Mouse (Mus musculus) heart, embryonic 12.5 days (tissue): Measurements from ENCODE around the gene Uvssa. TPM values are rescaled to one million over a fixed set of nuclear protein-coding genes. Genes with fewer than 3 reads are reported as not detected.

Experiments
- ATAC-seq: fragments of 200-750 bp; cut with Nextera tagmentation; 2 replicates; pipeline ENCODE4 v1.8.0; 2017; ENCODE audit warnings: moderate TSS enrichment, moderate library complexity; ENCODE audit not compliant: insufficient number of reproducible peaks, low FRiP score
- H3K27ac ChIP-seq: fragments of 300-500 bp; sonication (generic); 2 replicates; pipeline ENCODE4 v1.5.1; 2016; ENCODE audit warnings: mild to moderate bottlenecking, moderate library complexity; ENCODE audit not compliant: poor library complexity, severe bottlenecking
- H3K27me3 ChIP-seq: fragments of 300-500 bp; sonication (generic); replicated peaks from 2 replicates; pipeline ENCODE4 v1.6.1; 2016; ENCODE audit warnings: mild to moderate bottlenecking, moderate library complexity
- H3K36me3 ChIP-seq: fragments of 300-500 bp; sonication (generic); 2 replicates; pipeline ENCODE4 v1.6.1; 2016; ENCODE audit warnings: mild to moderate bottlenecking, moderate library complexity
- H3K4me1 ChIP-seq: fragments of 300-500 bp; sonication (generic); replicated peaks from 2 replicates; pipeline ENCODE4 v1.6.1; 2016; ENCODE audit warnings: mild to moderate bottlenecking
- H3K4me2 ChIP-seq: fragments of 300-500 bp; sonication (generic); 2 replicates; pipeline ENCODE4 v1.6.1; 2016; ENCODE audit warnings: mild to moderate bottlenecking, moderate library complexity
- H3K4me3 ChIP-seq: fragments of 300-500 bp; sonication (generic); 2 replicates; pipeline ENCODE4 v1.5.1; 2016; ENCODE audit warnings: mild to moderate bottlenecking
- H3K9ac ChIP-seq: fragments of 300-500 bp; sonication (generic); 2 replicates; pipeline ENCODE4 v1.6.1; 2016; ENCODE audit warnings: mild to moderate bottlenecking, moderate library complexity
- H3K9me3 ChIP-seq: fragments of 300-500 bp; sonication (generic); replicated peaks from 2 replicates; pipeline ENCODE4 v1.6.1; 2016; ENCODE audit warnings: mild to moderate bottlenecking, moderate library complexity
- WGBS: fragments of 180-500 bp; shearing (Covaris S2); methylation state at CpG from one replicate; pipeline ENCODE4 v1.1.7; 2016; 5-methylcytosine and 5-hydroxymethylcytosine counted together
- polyA plus RNA-seq: library from polyadenylated mRNA; unstranded; fragments of >200 nt; fragmentation: Nextera tagmentation; extraction: Ambion mirVana; gene quantifications from 2 replicates; pipeline ENCODE4 v1.2.1, GENCODE M21; 2016

Uvssa gene
- polyA plus RNA-seq, 1 experiment from 2014 or later: 4.6 TPM

GRCm38 (mm10) chr5:33430511-33431172, 52.3 kb downstream of the Uvssa start:
- H3K27ac ChIP-seq: no peak overlapping the region
- peaks cover 96% of the 10 kb centered on the region for H3K27me3 ChIP-seq
- H3K4me3 ChIP-seq: peak overlapping the region; percentile 40
- H3K4me2 ChIP-seq: peak overlapping the region; percentile 65
- H3K36me3 ChIP-seq: no peaks in the 10 kb centered on the region
- 1% methylated on average over 64 of the region's 64 CpGs for WGBS
- ATAC-seq: no peak
- H3K9me3 ChIP-seq: no peaks in the 10 kb centered on the region
- H3K4me1 ChIP-seq: peaks cover 45% of the 10 kb centered on the region
- no peak overlapping the region for H3K9ac ChIP-seq

- H3K9ac ChIP-seq: no peak overlapping the region
Measured at GRCm38 (mm10) chr5:33431173-33432005, 53.0 kb downstream of the Uvssa start.

GRCm38 (mm10) chr5:33432057-33432935, 53.9 kb downstream of the Uvssa start:
- Histone ChIP-seq H3K27me3 (peaks cover 100% of the 10 kb centered on the region), H3K4me2 (peak overlapping the region; percentile 13; the same call in 1 of the 2 replicates), H3K9me3 (no peaks in the 10 kb centered on the region), H3K36me3 (no peaks in the 10 kb centered on the region), H3K9ac (no peak overlapping the region), H3K27ac (no peak overlapping the region), H3K4me3 (peak overlapping the region; percentile 12; the same call in 1 of the 2 replicates), H3K4me1 (peaks cover 41% of the 10 kb centered on the region)
- ATAC-seq: peak; percentile 33; the same call in 1 of the 2 replicates
- 1% methylated on average over 39 of the region's 39 CpGs for WGBS

More at GRCm38 (mm10) chr5:33431173-33432005, 53.0 kb downstream of the Uvssa start:
- H3K4me3 ChIP-seq: peak overlapping the region; percentile 40
- WGBS: under 1% methylated on average over 77 of the region's 77 CpGs
- no peaks in the 10 kb centered on the region for H3K9me3 ChIP-seq
- H3K27me3 ChIP-seq: peaks cover 99% of the 10 kb centered on the region
- peaks cover 45% of the 10 kb centered on the region for H3K4me1 ChIP-seq
- H3K27ac ChIP-seq: no peak overlapping the region
- no peaks in the 10 kb centered on the region for H3K36me3 ChIP-seq
- peak overlapping the region; percentile 65 for H3K4me2 ChIP-seq
- no peak for ATAC-seq

DNA sequence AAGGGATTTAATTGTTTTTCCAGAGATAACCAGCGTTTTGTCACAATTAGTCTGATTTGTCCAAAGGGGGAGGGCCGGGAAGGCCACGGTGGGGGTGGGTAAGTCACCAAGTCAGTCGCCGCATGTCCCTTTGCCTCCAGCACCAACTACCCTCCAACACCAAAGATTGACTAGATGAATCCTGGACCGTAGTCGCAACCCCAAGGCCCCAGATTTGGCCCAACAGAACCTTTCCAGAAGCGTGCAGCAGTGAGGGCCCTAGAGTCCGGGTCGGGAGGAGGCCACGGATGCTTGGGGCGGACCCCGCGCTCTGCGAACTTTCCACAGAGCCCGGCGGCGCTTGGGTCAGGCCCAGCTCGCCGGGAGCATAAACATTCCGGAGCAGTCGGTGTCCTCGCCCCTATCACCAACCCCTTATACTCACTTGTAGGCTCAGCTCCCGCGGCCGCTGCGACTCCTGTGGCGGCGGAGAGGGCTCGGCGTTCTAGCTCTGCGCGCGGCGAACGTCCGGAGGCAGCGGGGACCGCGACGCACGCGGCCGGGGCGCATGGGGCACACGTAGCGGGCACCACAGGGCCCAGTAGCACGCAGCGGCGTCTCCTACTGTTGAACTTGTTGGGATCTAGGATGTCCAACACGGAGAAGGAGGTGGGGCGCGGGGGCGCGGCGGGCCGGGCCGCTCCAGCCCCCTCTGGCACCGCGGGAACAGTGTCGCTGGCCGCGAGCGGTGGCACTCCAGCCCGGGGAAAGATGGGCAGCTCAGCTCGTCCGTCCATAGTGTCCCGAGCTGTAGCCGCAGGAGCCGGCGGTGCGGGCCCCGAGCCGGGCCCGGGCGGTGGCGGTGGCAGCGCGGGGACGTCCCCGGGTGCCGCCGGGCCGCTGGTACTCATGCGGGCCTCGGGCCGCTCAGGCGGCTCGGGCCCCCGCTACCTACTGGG, 55.1 kb downstream of the Uvssa start, which contains the start of gene Nkx1-1:
Gene Nkx1-1, minus strand, starts transcription at position 776 of the 938 bp plus-strand sequence.
- Histone ChIP-seq H3K27me3 (peaks cover 98% of the 10 kb centered on the region), H3K36me3 (no peaks in the 10 kb centered on the region), H3K4me1 (peaks cover 41% of the 10 kb centered on the region), H3K9ac (no peak within 1 kb of the TSS), H3K27ac (no peak within 1 kb of the TSS), H3K9me3 (no peaks in the 10 kb centered on the region), H3K4me2 (peak within 1 kb of the TSS; percentile 55), H3K4me3 (peak within 1 kb of the TSS; percentile 34)
- WGBS: under 1% methylated on average over 90 of the region's 90 CpGs
- ATAC-seq: no peak

DNA sequence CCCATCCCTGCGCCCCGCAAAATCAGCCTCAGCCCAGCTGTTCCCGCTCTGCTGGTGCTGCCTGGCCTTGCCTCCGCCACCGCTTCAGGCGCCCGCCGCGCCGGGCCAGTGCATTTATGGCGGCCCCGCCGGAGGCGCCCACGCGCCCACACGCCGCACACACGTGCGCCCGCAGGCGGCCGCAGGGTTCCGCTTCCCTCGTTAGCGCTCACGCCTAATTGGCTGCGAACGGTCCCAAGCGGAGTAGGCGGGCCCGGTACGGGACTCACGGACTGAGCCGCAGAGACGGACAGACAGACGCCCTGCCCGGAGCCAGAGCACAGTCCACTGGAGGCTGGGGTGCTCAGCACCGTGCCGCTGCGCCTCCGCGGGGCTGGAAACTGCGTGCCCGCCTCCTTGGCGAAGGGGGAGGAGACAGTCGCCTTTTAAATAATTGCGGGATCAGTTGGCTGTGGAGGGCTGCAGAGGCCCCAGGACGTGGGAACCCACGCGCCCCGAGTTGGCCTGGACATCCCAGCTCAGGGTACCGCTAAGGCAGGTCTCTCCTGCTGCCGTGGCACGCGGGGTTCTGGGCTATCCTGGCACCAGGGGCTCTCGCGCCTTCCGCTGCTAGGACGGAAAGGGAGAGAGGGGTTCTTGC, 55.9 kb downstream of the Uvssa start:
- no peak for ATAC-seq
- under 1% methylated on average over 56 of the region's 60 CpGs for WGBS
- Histone ChIP-seq H3K36me3 (no peaks in the 10 kb centered on the region), H3K4me1 (peaks cover 41% of the 10 kb centered on the region), H3K27me3 (peaks cover 98% of the 10 kb centered on the region), H3K4me3 (peak overlapping the region; percentile 34), H3K9ac (no peak overlapping the region), H3K27ac (no peak overlapping the region), H3K4me2 (peak overlapping the region; percentile 55), H3K9me3 (no peaks in the 10 kb centered on the region)

GRCm38 (mm10) chr5:33435151-33435550, 56.8 kb downstream of the Uvssa start:
- Histone ChIP-seq H3K9me3 (no peaks in the 10 kb centered on the region), H3K4me3 (no peak overlapping the region), H3K9ac (no peak overlapping the region), H3K4me1 (peaks cover 41% of the 10 kb centered on the region), H3K4me2 (no peak overlapping the region; the same call in 1 of the 2 replicates), H3K36me3 (no peaks in the 10 kb centered on the region), H3K27ac (no peak overlapping the region), H3K27me3 (peaks cover 98% of the 10 kb centered on the region)
- WGBS: 2% methylated on average over 26 of the region's 26 CpGs
- no peak for ATAC-seq

GRCm38 (mm10) chr5:33435941-33436340, 57.6 kb downstream of the Uvssa start:
- ATAC-seq: no peak
- H3K4me2 ChIP-seq: no peak overlapping the region
- 2% methylated on average over 4 of the region's 4 CpGs for WGBS

GRCm38 (mm10) chr5:33438214-33438613, 59.9 kb downstream of the Uvssa start:
- H3K27me3 ChIP-seq: peaks cover 96% of the 10 kb centered on the region
- no peaks in the 10 kb centered on the region for H3K9me3 ChIP-seq
- no peaks in the 10 kb centered on the region for H3K36me3 ChIP-seq
- no peak overlapping the region for H3K27ac ChIP-seq
- ATAC-seq: peak; percentile 66
- WGBS: 2% methylated on average over 23 of the region's 23 CpGs
- H3K4me3 ChIP-seq: no peak overlapping the region
- no peak overlapping the region for H3K9ac ChIP-seq
- no peak overlapping the region for H3K4me2 ChIP-seq
- peaks cover 19% of the 10 kb centered on the region for H3K4me1 ChIP-seq

More at GRCm38 (mm10) chr5:33435941-33436340, 57.6 kb downstream of the Uvssa start:
- H3K27ac ChIP-seq: no peak overlapping the region
- no peak overlapping the region for H3K9ac ChIP-seq
- no peak overlapping the region for H3K4me3 ChIP-seq
- H3K4me1 ChIP-seq: peaks cover 33% of the 10 kb centered on the region
- H3K27me3 ChIP-seq: peaks cover 96% of the 10 kb centered on the region
- H3K9me3 ChIP-seq: no peaks in the 10 kb centered on the region
- H3K36me3 ChIP-seq: no peaks in the 10 kb centered on the region

DNA sequence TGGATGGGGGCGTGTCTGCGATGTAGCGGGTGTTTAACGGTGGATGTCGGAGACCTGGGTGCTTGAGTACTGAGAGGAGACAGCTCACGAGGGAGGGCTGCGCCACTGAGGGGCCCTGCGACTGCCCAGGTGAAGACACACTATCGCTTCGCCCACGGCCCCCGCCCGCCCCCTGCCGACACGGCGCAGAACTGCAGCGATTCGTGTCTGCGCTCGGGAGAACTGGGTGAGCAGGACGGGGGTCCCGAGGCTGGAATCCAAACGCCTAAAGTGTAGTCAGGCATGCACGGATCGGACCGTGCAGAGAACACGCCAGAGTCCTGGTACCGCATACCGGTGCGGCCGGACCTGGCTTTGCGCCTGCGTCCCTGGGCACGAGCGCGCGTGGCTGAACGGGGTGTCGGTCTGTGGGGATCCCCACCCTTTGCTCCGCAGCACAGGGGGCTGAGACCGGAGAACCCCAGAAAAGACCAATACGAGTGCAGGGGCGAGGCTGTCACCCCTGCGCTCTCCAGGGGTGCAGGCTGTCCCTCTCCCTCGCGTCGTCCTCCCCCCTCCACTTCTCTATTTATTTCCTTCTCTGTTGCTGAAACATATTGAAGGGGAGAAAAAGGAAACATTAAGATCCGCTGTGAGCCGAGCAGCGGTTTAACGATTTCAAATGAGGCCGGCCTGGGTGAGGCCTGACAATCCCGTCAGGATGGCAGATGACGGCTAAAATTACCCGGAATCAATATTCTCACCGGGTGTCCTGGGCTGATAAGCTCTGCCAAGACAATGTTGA, 64.8 kb downstream of the Uvssa start:
- peak overlapping the region; percentile 67 for H3K4me2 ChIP-seq
- H3K36me3 ChIP-seq: no peaks in the 10 kb centered on the region
- peaks cover 85% of the 10 kb centered on the region for H3K27me3 ChIP-seq
- ATAC-seq: no peak
- WGBS: 6% methylated on average over 56 of the region's 56 CpGs
- peak overlapping the region; percentile 34 for H3K4me3 ChIP-seq
- H3K27ac ChIP-seq: no peak overlapping the region
- H3K4me1 ChIP-seq: peaks cover 4% of the 10 kb centered on the region; the same call in 1 of the 2 replicates
- H3K9me3 ChIP-seq: no peaks in the 10 kb centered on the region
- H3K9ac ChIP-seq: no peak overlapping the region
